Mouse (Mus musculus) liver, embryonic 14.5 days (tissue): ENCODE results near the gene Ubl4a.

Experiments used
- CTCF ChIP-seq: IDR thresholded peaks from 2 replicates; pipeline ENCODE4 v1.5.1; 2016; ENCODE audit warnings: antibody characterized with exemption, low read depth, control low read depth
- EP300 ChIP-seq: IDR thresholded peaks from 2 replicates; pipeline ENCODE4 v1.6.1; 2016; ENCODE audit warnings: antibody characterized with exemption, low read depth

DNA sequence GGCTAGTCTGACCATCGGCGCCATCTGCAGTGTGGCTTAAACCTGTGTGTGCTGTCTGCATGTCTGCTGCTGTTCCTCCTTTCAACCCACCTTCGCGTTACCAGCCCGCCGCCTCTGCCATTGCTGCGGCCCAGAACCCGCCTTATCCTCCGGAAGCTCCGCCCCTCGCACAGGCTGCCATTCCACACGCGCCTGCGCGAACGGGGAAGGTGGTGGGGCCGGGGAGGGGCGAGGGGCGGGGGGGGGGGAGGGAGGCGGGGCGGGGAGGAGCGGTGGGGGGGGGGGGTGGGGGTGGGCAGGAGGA is 19.6 kb downstream of the Ubl4a start, which contains the start of gene Lage3:
- TF ChIP-seq CTCF (no peak), EP300 (no peak)
